Mouse (Mus musculus): Measurements from ENCODE around the gene Gart.

GRCm38 (mm10) chr16:91688023-91688618 lies 41.4 kb upstream of the Gart start:
- no peak for TF ChIP-seq POLR2AphosphoS2 (IDR thresholded peaks at IDR 0.05; ENCODE audit: low read length)
- TF ChIP-seq CTCF (IDR thresholded peaks at IDR 0.05 in 2 of 3, conservative IDR thresholded peaks at IDR 0.05 in 1 of 3; ENCODE audit: control insufficient read depth in 1 of 3, insufficient read depth in 1 of 3, low read depth in 2 of 3, low read length in 3 of 3, poor library complexity in 1 of 3, severe bottlenecking in 1 of 3), result no peak
- no peak for TF ChIP-seq ZC3H11A (IDR thresholded peaks at IDR 0.05; ENCODE audit: low read depth, low read length)
- no peak for TF ChIP-seq POLR2A (IDR thresholded peaks at IDR 0.05; ENCODE audit: control insufficient read depth in 1 of 2, insufficient read depth in 1 of 2, low read depth in 1 of 2, low read length in 2 of 2, poor library complexity in 1 of 2)
- no peak for TF ChIP-seq MYB (IDR thresholded peaks at IDR 0.05; ENCODE audit: low read depth, low read length)
- TF ChIP-seq USF1 (IDR thresholded peaks at IDR 0.05; ENCODE audit: low read depth, low read length), result no peak
